Mouse (Mus musculus): ENCODE data around the gene Camk1.

DNA sequence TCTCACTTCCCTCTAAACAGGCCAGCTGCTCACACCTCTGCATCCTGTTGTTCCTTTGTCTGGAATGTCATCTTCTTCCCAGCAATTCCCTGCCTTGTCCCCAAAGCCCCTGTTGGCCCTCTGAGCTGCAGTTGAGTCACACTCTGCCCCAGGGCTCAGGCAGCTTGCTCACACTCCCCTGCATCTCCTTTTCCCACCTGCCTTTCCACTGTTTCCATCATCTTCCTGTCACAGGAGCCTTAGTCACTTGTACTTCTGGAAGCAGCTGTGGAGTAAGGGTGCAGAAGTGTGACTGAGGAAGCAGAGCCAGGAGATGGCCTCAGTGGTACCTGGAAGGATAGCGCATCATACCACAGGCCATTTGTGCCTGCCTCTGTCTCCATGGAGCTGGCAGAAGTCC is 18.5 kb upstream of the Camk1 start:
- no peak for TF ChIP-seq CTCF (IDR thresholded peaks at IDR 0.05; ENCODE audit: borderline replicate concordance, extremely low read depth, insufficient read depth, insufficient read length)
- TF ChIP-seq POLR2A (IDR thresholded peaks at IDR 0.05; ENCODE audit: borderline replicate concordance, extremely low read depth, insufficient read depth, insufficient read length, poor library complexity, severe bottlenecking) = no peak
